22 mouse cellular contexts compared by ENCODE assay signal in the genomic region with DNA sequence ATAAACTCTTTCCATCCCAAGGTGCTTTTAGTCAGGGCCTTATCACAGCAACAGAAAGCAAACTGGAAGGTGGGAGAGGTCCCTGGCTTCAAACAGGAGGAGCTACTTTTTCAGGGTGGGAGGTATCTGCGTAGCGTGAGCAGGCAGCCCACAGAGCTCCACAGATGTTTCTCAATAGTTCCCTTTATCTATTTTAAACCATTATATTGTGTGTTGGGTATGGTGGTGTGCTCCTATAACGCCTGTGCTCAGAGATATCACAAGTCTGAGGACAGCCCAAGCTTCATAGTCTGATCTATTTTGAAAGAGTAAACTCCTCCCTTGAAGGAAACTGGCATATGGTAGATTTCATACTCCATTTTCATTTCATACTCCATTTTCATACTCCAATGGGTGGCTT. TPM values are rescaled to one million over a fixed set of nuclear protein-coding genes. Genes with fewer than 3 reads are reported as not detected.
DNase-seq lines count a peak whose midpoint lies in the region; ATAC-seq and TF ChIP-seq lines count a peak whose summit lies in the region.
"Had no signal": no experiment of that assay in that cellular context is flagged by ENCODE, and none has a peak within 500 bp of the region (broad histone marks: within the 10 kb centered on the region; RNA-seq: fewer than 3 reads in every experiment).

No protein-coding gene starts in this region.

- no peaks in the 10 kb centered on the region for H3K27me3 ChIP-seq in intestine, embryonic 15.5 days (replicated peaks)
- no peaks in the 10 kb centered on the region for H3K27me3 ChIP-seq in intestine, postnatal 0 days (replicated peaks; ENCODE audit: control insufficient read depth, insufficient read depth, low read length)
- no peaks in the 10 kb centered on the region for H3K27me3 ChIP-seq in liver, embryonic 12.5 days (replicated peaks)
- H3K27me3 ChIP-seq: heart, embryonic 13.5 days; limb, embryonic 12.5 days; lung, embryonic 15.5 days; megakaryocyte, embryonic 14.5 days; stomach, embryonic 15.5 days had no signal

- H3K36me3 ChIP-seq in intestine, embryonic 15.5 days: no peaks in the 10 kb centered on the region
- no peaks in the 10 kb centered on the region for H3K36me3 ChIP-seq in intestine, postnatal 0 days (ENCODE audit: control insufficient read depth, insufficient read depth)
- no peaks in the 10 kb centered on the region for H3K36me3 ChIP-seq in liver, embryonic 12.5 days
- H3K36me3 ChIP-seq: forebrain, embryonic 10.5 days; heart, embryonic 13.5 days; limb, embryonic 12.5 days; lung, embryonic 15.5 days; stomach, embryonic 15.5 days had no signal

- no peak for TF ChIP-seq CTCF in intestine, postnatal 0 days (IDR thresholded peaks at IDR 0.05; ENCODE audit: low read depth)

- no peaks in the 10 kb centered on the region for H3K9me3 ChIP-seq in intestine, embryonic 15.5 days
- H3K9me3 ChIP-seq in intestine, postnatal 0 days (ENCODE audit: control insufficient read depth): no peaks in the 10 kb centered on the region
- H3K9me3 ChIP-seq in liver, embryonic 12.5 days (replicated peaks): no peaks in the 10 kb centered on the region
- H3K9me3 ChIP-seq: forebrain, embryonic 10.5 days; heart, embryonic 13.5 days; limb, embryonic 12.5 days; lung, embryonic 15.5 days; megakaryocyte, embryonic 14.5 days; stomach, embryonic 15.5 days had no signal

- H3K27ac ChIP-seq in intestine, embryonic 15.5 days: no peak overlapping the region
- no peak overlapping the region for H3K27ac ChIP-seq in intestine, postnatal 0 days (ENCODE audit: low read depth, low read length)
- peak overlapping the region; percentile 45 for H3K27ac ChIP-seq in liver, embryonic 12.5 days
- H3K27ac ChIP-seq: forebrain, embryonic 10.5 days; heart, embryonic 13.5 days; limb, embryonic 12.5 days; lung, embryonic 15.5 days; stomach, embryonic 15.5 days had no signal

- no peak overlapping the region for H3K4me2 ChIP-seq in intestine, embryonic 15.5 days (replicated peaks)
- H3K4me2 ChIP-seq in intestine, postnatal 0 days (replicated peaks; ENCODE audit: low read depth): no peak overlapping the region
- peak overlapping the region; percentile 8; the same call in 1 of the 2 replicates for H3K4me2 ChIP-seq in liver, embryonic 12.5 days
- H3K4me2 ChIP-seq: heart, embryonic 13.5 days; limb, embryonic 12.5 days; lung, embryonic 15.5 days; stomach, embryonic 15.5 days had no signal

- 0 out of 2 replicates have a peak, but pooled peaks have one; percentile 25 for ATAC-seq in intestine, embryonic 15.5 days
- ATAC-seq in intestine, postnatal 0 days: no peak
- peak; percentile 70 for ATAC-seq in erythroblast, adult 5-6 weeks (replicated peaks; ENCODE audit: low FRiP score, poor library complexity, severe bottlenecking)
- peak; percentile 98 for ATAC-seq in liver, embryonic 12.5 days
- peak; percentile 90 for ATAC-seq in megakaryocyte progenitor cell, adult 5-6 weeks (replicated peaks; ENCODE audit: poor library complexity)
- ATAC-seq: forebrain, postnatal 0 days; hindbrain, embryonic 16.5 days; midbrain, embryonic 16.5 days had no signal

- no peaks in the 10 kb centered on the region for H3K4me1 ChIP-seq in intestine, embryonic 15.5 days (replicated peaks)
- no peaks in the 10 kb centered on the region for H3K4me1 ChIP-seq in intestine, postnatal 0 days (replicated peaks; ENCODE audit: control insufficient read depth, insufficient read depth, low read length)
- peaks cover 18% of the 10 kb centered on the region; the same call in 1 of the 2 replicates for H3K4me1 ChIP-seq in liver, embryonic 12.5 days
- H3K4me1 ChIP-seq: forebrain, embryonic 10.5 days; lung, embryonic 15.5 days; stomach, embryonic 15.5 days had no signal

- intact Hi-C loops in gastrocnemius, postnatal 14 days (cut with DNase I; ENCODE audit: low total_unique reads): no loop called here

- 79% methylated on average over 3 of the region's 3 CpGs for WGBS in intestine, embryonic 15.5 days
- 65% methylated on average over 3 of the region's 3 CpGs for WGBS in intestine, postnatal 0 days
- 21% methylated on average over 3 of the region's 3 CpGs for WGBS in liver, embryonic 12.5 days (ENCODE audit: insufficient replicate concordance)

- H3K9ac ChIP-seq in intestine, embryonic 15.5 days: no peak overlapping the region
- H3K9ac ChIP-seq in intestine, postnatal 0 days (ENCODE audit: low read depth, low read length): no peak overlapping the region
- no peak overlapping the region for H3K9ac ChIP-seq in liver, embryonic 12.5 days
- H3K9ac ChIP-seq: forebrain, postnatal 0 days; heart, embryonic 13.5 days; limb, embryonic 12.5 days; lung, embryonic 15.5 days; stomach, embryonic 15.5 days had no signal

- DNase-seq in cerebellum, adult 18-20 months: no peak
- no peak for DNase-seq in thymus, postnatal 14 days
- no peak for DNase-seq in gastrocnemius, postnatal 14 days
- DNase-seq: cerebellum, adult 9-11 months; forebrain, postnatal 0 days; heart, postnatal 36 days; kidney, adult 2 months; kidney, postnatal 4 days; thymus, adult 18-20 months had no signal

- H3K4me3 ChIP-seq in intestine, embryonic 15.5 days (replicated peaks): no peak overlapping the region
- no peak overlapping the region for H3K4me3 ChIP-seq in intestine, postnatal 0 days (ENCODE audit: low read depth, low read length)
- H3K4me3 ChIP-seq in liver, embryonic 12.5 days: no peak overlapping the region
- H3K4me3 ChIP-seq: forebrain, embryonic 10.5 days; heart, embryonic 13.5 days; limb, embryonic 12.5 days; lung, embryonic 15.5 days; megakaryocyte, embryonic 14.5 days; stomach, embryonic 15.5 days had no signal

RNA-seq across cellular contexts. Expression of a gene that starts 17.0 kb away (rescaled TPM):
- polyA plus RNA-seq in intestine, embryonic 15.5 days (2015; fragmentation: Nextera tagmentation; extraction: Ambion mirVana): 5.0 and 5.4 TPM in 2 replicates
- polyA plus RNA-seq in intestine, postnatal 0 days (2015; fragmentation: Nextera tagmentation; extraction: Ambion mirVana): 14.5 and 15.1 TPM in 2 replicates
- 4.8 and 13.6 TPM in 2 replicates for total RNA-seq in erythroblast, adult 5-6 weeks (2015; ENCODE audit: low replicate concordance)
- 2.0 and 3.7 TPM in 2 replicates for total RNA-seq in erythroblast, adult 5-6 weeks (2017; ENCODE audit: low replicate concordance)
- 2.6 and 2.8 TPM in 2 replicates for polyA plus RNA-seq in liver, embryonic 12.5 days (2016; fragmentation: Nextera tagmentation; extraction: Ambion mirVana)
- 11.4 and 11.6 TPM in 2 replicates for total RNA-seq in megakaryocyte progenitor cell, adult 5-6 weeks (2015)
- 6.0 and 8.4 TPM in 2 replicates for total RNA-seq in megakaryocyte progenitor cell, adult 5-6 weeks (2017)
- 1 to 10 TPM; 1.3 TPM for total RNA-seq in gastrocnemius, postnatal 14 days (2021)
